Mouse (Mus musculus) hindbrain, embryonic 15.5 days (tissue): Measurements from ENCODE around the gene Tuba1c. TPM values are rescaled to one million over a fixed set of nuclear protein-coding genes. Genes with fewer than 3 reads are reported as not detected.
"Not testable (repeated sequence)": the region's sequence is repeated elsewhere in the genome, so short reads cannot be mapped to it uniquely, and the experiment has no call there.

ENCODE experiments used
- ATAC-seq: fragments of 200-750 bp; cut with Nextera tagmentation; 2 replicates; pipeline ENCODE4 v1.8.0; 2017; ENCODE audit warnings: low read depth, moderate number of reproducible peaks, moderate TSS enrichment; ENCODE audit not compliant: low FRiP score
- H3K27ac ChIP-seq: fragments of 300-500 bp; sonication (generic); replicated peaks from 2 replicates; pipeline ENCODE4 v1.5.1; 2015; ENCODE audit warnings: mild to moderate bottlenecking, inconsistent platforms
- H3K27me3 ChIP-seq: fragments of 300-500 bp; sonication (generic); 2 replicates; pipeline ENCODE4 v1.6.1; 2015; ENCODE audit warnings: control low read depth, inconsistent platforms
- H3K36me3 ChIP-seq: fragments of 300-500 bp; sonication (generic); 2 replicates; pipeline ENCODE4 v1.6.1; 2015; ENCODE audit warnings: control low read depth, inconsistent platforms
- H3K4me1 ChIP-seq: fragments of 300-500 bp; sonication (generic); replicated peaks from 2 replicates; pipeline ENCODE4 v1.6.1; 2015; ENCODE audit warnings: control low read depth, inconsistent platforms
- H3K4me2 ChIP-seq: fragments of 300-500 bp; sonication (generic); 2 replicates; pipeline ENCODE4 v1.6.1; 2015; ENCODE audit warnings: moderate library complexity, mild to moderate bottlenecking, inconsistent platforms
- H3K4me3 ChIP-seq: fragments of 300-500 bp; sonication (generic); 2 replicates; pipeline ENCODE4 v1.5.1; 2015; ENCODE audit warnings: mild to moderate bottlenecking, inconsistent platforms
- H3K9ac ChIP-seq: fragments of 300-500 bp; sonication (generic); 2 replicates; pipeline ENCODE4 v1.6.1; 2015; ENCODE audit warnings: inconsistent platforms
- H3K9me3 ChIP-seq: fragments of 300-500 bp; sonication (generic); 2 replicates; pipeline ENCODE4 v1.6.1; 2016; ENCODE audit warnings: control low read depth, inconsistent platforms
- WGBS: fragments of 180-500 bp; shearing (Covaris S2); methylation state at CpG from one replicate; pipeline ENCODE4 v1.1.7; 2015; 5-methylcytosine and 5-hydroxymethylcytosine counted together
- polyA plus RNA-seq: library from polyadenylated mRNA; unstranded; fragments of >200 nt; fragmentation: Nextera tagmentation; extraction: Ambion mirVana; gene quantifications from 2 replicates; pipeline ENCODE4 v1.2.1, GENCODE M21; 2015

Gene Tuba1c
- polyA plus RNA-seq, 1 experiment from 2014 or later: 22.5 TPM

GRCm38 (mm10) chr15:99035431-99035830 lies 5.7 kb downstream of the Tuba1c start:
- Histone ChIP-seq H3K4me1 (peaks cover under 1% of the 10 kb centered on the region), H3K4me2 (no peak overlapping the region), H3K9ac (no peak overlapping the region), H3K4me3 (no peak overlapping the region), H3K27ac (no peak overlapping the region), H3K36me3 (no peaks in the 10 kb centered on the region), H3K9me3 (no peaks in the 10 kb centered on the region), H3K27me3 (peaks cover 6% of the 10 kb centered on the region; the same call in 1 of the 2 replicates)
- ATAC-seq: no peak
- WGBS: 85% methylated on average over 4 of the region's 4 CpGs

- Histone ChIP-seq H3K4me2 (no peak overlapping the region), H3K9ac (no peak overlapping the region), H3K27me3 (no peaks in the 10 kb centered on the region), H3K9me3 (no peaks in the 10 kb centered on the region), H3K36me3 (no peaks in the 10 kb centered on the region), H3K27ac (no peak overlapping the region), H3K4me1 (peaks cover 9% of the 10 kb centered on the region; the same call in 1 of the 2 replicates), H3K4me3 (no peak overlapping the region)
- WGBS: 84% methylated on average over 8 of the region's 8 CpGs
- no peak for ATAC-seq
These were observed 6.7 kb downstream of the Tuba1c start for GRCm38 (mm10) chr15:99036249-99036905.

- Histone ChIP-seq H3K36me3 (no peaks in the 10 kb centered on the region), H3K27ac (no peak overlapping the region), H3K27me3 (no peaks in the 10 kb centered on the region), H3K9ac (no peak overlapping the region), H3K4me2 (no peak overlapping the region), H3K4me3 (no peak overlapping the region), H3K4me1 (peaks cover 9% of the 10 kb centered on the region; the same call in 1 of the 2 replicates), H3K9me3 (no peaks in the 10 kb centered on the region)
- no peak for ATAC-seq
- WGBS: 91% methylated on average over 1 of the region's 1 CpGs
These were observed 8.3 kb downstream of the Tuba1c start for GRCm38 (mm10) chr15:99038025-99038424.

GRCm38 (mm10) chr15:99038797-99039196 lies 9.1 kb downstream of the Tuba1c start:
- no peaks in the 10 kb centered on the region for H3K27me3 ChIP-seq
- no peak for ATAC-seq
- H3K36me3 ChIP-seq: no peaks in the 10 kb centered on the region
- no peaks in the 10 kb centered on the region for H3K9me3 ChIP-seq
- no peak overlapping the region for H3K27ac ChIP-seq
- peaks cover 9% of the 10 kb centered on the region; the same call in 1 of the 2 replicates for H3K4me1 ChIP-seq
- H3K9ac ChIP-seq: no peak overlapping the region
- H3K4me3 ChIP-seq: no peak overlapping the region
- WGBS: 93% methylated on average over 5 of the region's 5 CpGs
- no peak overlapping the region for H3K4me2 ChIP-seq

DNA sequence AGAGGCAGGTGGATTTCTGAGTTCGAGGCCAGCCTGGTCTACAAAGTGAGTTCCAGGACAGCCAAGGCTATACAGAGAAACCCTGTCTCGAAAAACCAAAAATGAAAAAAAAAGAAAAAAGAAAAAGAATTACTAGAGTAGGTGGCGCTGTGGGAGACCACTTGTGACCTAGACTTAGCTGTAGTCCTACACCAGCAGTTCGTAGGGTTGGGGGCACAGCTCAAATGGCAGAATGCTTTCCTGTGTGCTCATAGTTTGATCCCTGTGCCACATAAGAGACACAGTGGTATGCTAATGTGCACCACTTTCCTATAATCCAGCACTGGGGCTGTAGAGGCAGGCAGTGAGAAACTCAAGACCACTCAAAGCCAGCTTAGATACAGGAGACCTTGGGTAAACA lies 9.6 kb downstream of the Tuba1c start:
- no peaks in the 10 kb centered on the region for H3K27me3 ChIP-seq
- WGBS: 89% methylated on average over 4 of the region's 4 CpGs
- no peak overlapping the region for H3K4me3 ChIP-seq
- no peaks in the 10 kb centered on the region for H3K36me3 ChIP-seq
- no peaks in the 10 kb centered on the region for H3K9me3 ChIP-seq
- no peak overlapping the region for H3K9ac ChIP-seq
- H3K4me1 ChIP-seq: peaks cover 9% of the 10 kb centered on the region; the same call in 1 of the 2 replicates
- no peak for ATAC-seq
- H3K4me2 ChIP-seq: no peak overlapping the region
- H3K27ac ChIP-seq: no peak overlapping the region

DNA sequence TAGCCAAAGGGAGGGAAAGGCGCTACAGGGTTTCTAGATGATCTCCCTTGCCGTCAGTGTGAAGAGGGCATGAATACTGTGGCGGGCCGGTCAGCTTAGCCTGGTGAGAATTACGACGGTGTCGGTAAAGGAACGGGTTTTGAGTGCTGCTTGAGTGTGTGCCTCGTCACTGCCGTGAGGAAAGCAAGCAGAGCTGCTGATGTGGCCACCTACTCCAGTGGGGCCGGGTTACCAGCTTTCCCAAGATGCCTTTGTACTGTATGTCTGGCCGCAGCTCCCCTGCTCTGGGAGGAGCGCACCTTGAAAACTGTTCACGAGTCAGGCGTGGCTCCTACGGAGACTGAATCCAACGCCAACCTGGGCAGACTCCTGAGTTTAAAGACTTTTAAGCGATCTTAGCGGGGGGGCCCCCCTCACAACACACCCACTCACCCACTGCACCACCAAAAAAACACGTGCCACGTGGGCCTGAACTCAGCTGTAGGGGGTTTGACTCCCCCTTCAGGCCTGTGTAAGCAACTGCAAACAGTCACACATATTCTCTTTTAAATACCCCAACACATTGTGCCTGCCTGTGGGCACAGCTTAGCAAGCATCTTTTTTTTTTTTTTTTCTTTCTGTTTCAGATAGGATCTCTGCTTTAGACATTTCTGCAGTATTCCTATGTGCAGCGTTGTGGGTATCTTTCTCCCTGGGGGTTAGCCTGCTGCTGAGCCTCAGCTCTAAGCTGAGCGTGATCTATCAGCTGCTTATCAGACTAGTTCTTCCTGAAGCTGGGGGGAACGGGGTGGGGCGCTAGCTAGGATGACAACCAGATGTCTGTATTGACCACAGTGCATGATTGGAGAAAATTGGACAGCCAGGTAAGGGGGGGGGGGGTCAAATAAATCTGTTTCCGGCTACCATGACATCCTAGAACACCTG lies 10.6 kb downstream of the Tuba1c start:
- Histone ChIP-seq H3K4me2 (no peak overlapping the region), H3K36me3 (no peaks in the 10 kb centered on the region), H3K4me3 (no peak overlapping the region), H3K27me3 (no peaks in the 10 kb centered on the region), H3K9ac (no peak overlapping the region), H3K27ac (no peak overlapping the region), H3K9me3 (no peaks in the 10 kb centered on the region), H3K4me1 (peaks cover 9% of the 10 kb centered on the region; the same call in 1 of the 2 replicates)
- WGBS: 68% methylated on average over 26 of the region's 26 CpGs
- no peak for ATAC-seq

DNA sequence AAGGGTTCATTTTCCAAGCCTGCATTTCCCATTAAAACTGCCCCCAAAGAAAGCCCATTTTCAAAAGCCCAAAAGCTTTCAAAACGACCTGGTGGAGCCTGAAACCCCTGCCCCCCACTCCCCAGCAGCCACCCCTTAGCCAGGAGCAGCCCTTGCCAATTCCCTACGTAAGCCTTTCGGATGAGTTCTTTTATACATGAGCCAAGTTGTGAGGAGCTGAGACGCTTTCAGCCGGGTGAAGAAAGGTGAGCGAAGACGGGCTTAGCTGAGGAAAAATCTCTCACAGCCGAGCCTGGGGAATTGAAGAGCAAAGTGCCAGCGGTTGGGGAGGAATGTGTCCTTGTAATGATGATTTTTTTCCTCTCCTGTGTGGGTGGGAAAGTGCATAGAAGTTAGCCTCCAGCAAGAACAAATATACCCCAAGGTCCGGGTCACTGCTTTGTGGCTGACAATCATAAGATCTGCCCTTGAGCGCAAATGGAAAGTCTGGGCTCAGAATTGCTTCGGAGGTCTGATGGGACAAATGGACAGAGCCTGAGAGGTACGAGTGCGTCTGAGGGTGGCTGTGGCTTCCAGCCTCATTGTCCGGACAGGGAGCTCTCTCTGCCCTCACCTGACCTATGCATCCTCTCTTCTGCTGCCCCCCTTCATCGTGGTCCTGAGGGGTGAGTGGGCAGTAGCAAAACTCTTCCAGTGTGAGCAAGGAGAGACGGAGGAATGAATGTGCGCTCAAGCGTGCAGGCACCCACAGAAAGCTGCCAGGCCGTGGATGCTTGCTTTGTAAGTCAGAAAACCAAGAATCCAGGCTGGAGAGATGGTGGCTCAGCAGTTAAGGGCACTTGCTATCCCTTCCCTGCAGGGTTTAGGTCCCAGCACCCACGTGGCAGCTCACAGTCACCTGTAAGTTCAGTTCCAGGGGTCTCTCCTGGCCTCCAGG lies 11.5 kb downstream of the Tuba1c start:
- Histone ChIP-seq H3K9ac (no peak overlapping the region), H3K9me3 (no peaks in the 10 kb centered on the region), H3K27ac (no peak overlapping the region), H3K36me3 (no peaks in the 10 kb centered on the region), H3K4me2 (no peak overlapping the region), H3K4me3 (no peak overlapping the region), H3K27me3 (no peaks in the 10 kb centered on the region), H3K4me1 (peaks cover 9% of the 10 kb centered on the region; the same call in 1 of the 2 replicates)
- ATAC-seq: no peak
- WGBS: 51% methylated on average over 21 of the region's 21 CpGs

DNA sequence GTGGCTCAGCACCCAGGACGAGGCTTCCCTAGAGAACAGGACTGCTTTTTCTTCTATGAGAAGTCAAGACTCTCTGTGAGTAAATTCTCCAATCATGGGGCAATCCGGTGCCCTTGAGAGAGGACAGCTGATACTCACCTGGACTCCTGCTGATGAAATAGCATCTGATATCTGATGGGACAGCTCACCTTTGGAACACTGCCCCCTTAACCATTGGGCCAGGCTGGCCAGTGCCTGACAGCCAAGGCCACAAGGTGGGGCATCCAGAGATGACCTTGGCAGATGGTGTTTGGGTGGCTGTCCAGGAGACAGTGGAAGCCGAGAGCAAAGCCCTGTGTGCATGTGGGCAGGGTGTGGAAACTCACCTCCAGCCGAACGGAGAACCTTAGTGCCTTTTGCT lies 12.6 kb downstream of the Tuba1c start:
- no peak for ATAC-seq
- 86% methylated on average over 5 of the region's 5 CpGs for WGBS
- peaks cover 9% of the 10 kb centered on the region; the same call in 1 of the 2 replicates for H3K4me1 ChIP-seq
- H3K4me2 ChIP-seq: no peak overlapping the region
- no peak overlapping the region for H3K4me3 ChIP-seq
- H3K27ac ChIP-seq: no peak overlapping the region
- H3K36me3 ChIP-seq: no peaks in the 10 kb centered on the region
- H3K9me3 ChIP-seq: no peaks in the 10 kb centered on the region
- no peaks in the 10 kb centered on the region for H3K27me3 ChIP-seq
- H3K9ac ChIP-seq: no peak overlapping the region

DNA sequence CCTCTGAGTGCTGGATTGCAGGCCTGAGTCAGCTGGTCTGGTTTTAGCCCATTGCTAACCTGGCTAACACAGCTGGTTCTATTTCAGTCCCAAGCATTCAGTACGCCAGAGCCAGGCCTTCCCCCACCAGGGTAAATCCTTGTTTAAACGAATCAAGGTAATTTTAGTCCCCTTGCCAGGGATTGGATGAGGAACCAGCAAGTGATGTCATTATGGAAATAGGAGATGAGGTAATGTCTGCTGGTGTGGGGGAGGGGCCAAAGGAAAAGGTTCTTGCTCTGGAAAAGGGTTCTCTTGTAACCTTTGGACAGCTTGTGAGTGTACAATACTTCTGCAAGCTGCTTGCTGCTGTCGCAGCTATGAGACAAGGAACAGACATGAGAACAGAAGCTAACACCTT lies 15.2 kb downstream of the Tuba1c start:
- no peaks in the 10 kb centered on the region for H3K36me3 ChIP-seq

DNA sequence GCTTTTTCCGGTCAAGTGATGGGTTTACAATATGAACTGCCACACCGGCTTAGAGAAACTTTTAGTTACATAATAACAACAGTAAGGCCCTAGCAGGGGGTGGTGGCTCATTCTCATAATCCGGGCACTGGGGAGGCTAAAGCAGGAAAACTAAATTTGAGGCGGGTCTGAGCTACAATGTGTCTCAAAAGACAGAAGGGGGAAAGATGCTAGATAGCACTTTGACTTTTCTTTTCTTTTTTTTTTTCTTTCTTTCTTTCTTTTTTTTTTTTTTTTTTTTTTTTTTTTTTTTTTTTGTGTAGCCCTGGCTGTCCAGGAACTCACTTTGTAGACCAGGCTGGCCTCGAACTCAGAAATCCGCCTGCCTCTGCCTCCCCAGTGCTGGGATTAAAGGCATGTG lies 16.0 kb downstream of the Tuba1c start:
- H3K4me2 ChIP-seq, H3K27ac ChIP-seq, H3K4me3 ChIP-seq, H3K36me3 ChIP-seq, H3K9me3 ChIP-seq, ATAC-seq, H3K27me3 ChIP-seq, H3K4me1 ChIP-seq, H3K9ac ChIP-seq: not testable (repeated sequence)
- 83% methylated on average over 6 of the region's 6 CpGs for WGBS

More for the DNA sequence above, 15.2 kb downstream of the Tuba1c start:
- no peak overlapping the region for H3K27ac ChIP-seq
- H3K27me3 ChIP-seq: no peaks in the 10 kb centered on the region
- no peaks in the 10 kb centered on the region for H3K9me3 ChIP-seq
- H3K9ac ChIP-seq: no peak overlapping the region
- ATAC-seq: no peak
- H3K4me3 ChIP-seq: no peak overlapping the region
- peaks cover 9% of the 10 kb centered on the region; the same call in 1 of the 2 replicates for H3K4me1 ChIP-seq
- H3K4me2 ChIP-seq: no peak overlapping the region
- 77% methylated on average over 3 of the region's 3 CpGs for WGBS

DNA sequence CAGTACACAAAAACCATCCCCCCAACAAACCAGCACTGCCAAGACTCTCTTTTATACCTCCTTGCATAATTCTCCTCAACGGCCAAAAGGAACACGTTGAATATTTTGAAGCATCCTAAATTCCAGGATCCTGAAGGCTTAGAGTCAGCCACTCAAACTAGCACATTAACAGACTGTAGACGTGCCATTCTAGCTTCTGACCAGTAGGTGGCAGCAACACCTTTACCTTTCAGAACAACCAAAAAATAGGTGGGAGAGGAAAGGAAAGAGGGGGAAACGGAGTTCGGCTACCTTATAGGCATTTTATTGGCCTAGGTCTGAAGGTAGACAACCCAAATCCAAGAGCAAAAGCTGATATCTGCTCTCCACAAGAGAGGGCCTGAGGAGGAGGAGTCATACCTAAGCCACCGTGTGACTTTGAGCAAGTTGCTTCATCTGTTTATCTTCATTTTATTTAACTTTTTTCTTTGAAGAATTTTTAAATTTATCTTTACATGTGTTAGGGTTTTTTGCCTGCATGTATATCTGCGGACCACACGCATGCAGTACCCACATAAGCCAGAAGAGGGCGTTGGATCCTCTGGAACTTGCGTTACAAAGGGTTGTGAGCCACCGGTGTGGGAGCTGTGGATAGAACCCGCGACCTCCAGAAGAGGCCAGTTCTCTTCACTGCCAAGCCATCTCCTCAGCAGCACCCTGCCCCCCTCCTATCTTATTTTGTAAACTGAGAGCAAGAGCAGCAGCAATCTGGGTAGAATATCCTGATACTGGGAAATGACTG lies 20.0 kb downstream of the Tuba1c start:
- H3K4me1 ChIP-seq: 0 out of 2 replicates have a peak, but pooled peaks cover 7% of the 10 kb centered on the region
- H3K9ac ChIP-seq: no peak overlapping the region
- H3K27ac ChIP-seq: no peak overlapping the region
- no peaks in the 10 kb centered on the region for H3K36me3 ChIP-seq
- ATAC-seq: no peak
- peaks cover 22% of the 10 kb centered on the region for H3K27me3 ChIP-seq
- 35% methylated on average over 13 of the region's 13 CpGs for WGBS
- no peaks in the 10 kb centered on the region for H3K9me3 ChIP-seq
- H3K4me2 ChIP-seq: no peak overlapping the region
- H3K4me3 ChIP-seq: no peak overlapping the region
